Mouse (Mus musculus): ENCODE data around the gene Aox3. TPM values are rescaled to one million over a fixed set of nuclear protein-coding genes. Genes with fewer than 3 reads are reported as not detected.

Aox3 gene
- polyA plus RNA-seq, 1 experiment from 2014 or later = 0.48 TPM

DNA sequence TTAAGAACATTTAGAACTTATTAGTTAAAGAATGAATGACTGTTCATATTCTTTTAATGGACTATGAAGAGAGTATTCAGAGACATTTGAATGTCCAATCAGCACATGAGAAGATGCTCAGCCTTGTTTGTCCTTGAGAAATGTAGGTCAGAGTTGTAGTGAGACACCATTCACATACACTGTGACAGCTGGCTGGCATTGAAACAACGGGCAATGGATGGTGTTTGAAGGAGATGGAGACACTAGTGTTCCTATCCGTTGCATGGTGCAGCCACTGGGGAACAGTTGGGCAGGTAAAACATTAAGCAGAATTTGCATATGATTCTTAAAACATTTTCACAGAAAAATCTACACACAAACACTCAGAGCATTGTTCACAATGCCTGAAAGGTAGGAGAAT lies 5.9 kb upstream of the Aox3 start:
- H3K36me3 ChIP-seq (replicated peaks; ENCODE audit: control insufficient read depth, insufficient read depth, low read depth, low read length) = no peaks in the 10 kb centered on the region
- H3K4me2 ChIP-seq (ENCODE audit: low read depth, low read length) = no peak overlapping the region
- 81% methylated on average over 2 of the region's 2 CpGs for WGBS
- H3K9ac ChIP-seq (replicated peaks; ENCODE audit: low read length) = no peak overlapping the region
- ATAC-seq (replicated peaks; ENCODE audit: insufficient number of reproducible peaks, low FRiP score, low TSS enrichment, low read depth) (no peak), DNase-seq (ENCODE audit: low spot score) (no peak)
- H3K27ac ChIP-seq (replicated peaks; ENCODE audit: low read depth, low read length) = no peak overlapping the region
- no peaks in the 10 kb centered on the region for H3K9me3 ChIP-seq (replicated peaks; ENCODE audit: control insufficient read depth, low read length)
- no peaks in the 10 kb centered on the region for H3K27me3 ChIP-seq (ENCODE audit: control insufficient read depth, insufficient read depth, low read length)
- no peaks in the 10 kb centered on the region for H3K4me1 ChIP-seq (ENCODE audit: control insufficient read depth, insufficient read depth, low read length)
- no peak overlapping the region for H3K4me3 ChIP-seq (ENCODE audit: low read depth, low read length)

- no peaks in the 10 kb centered on the region for H3K36me3 ChIP-seq (replicated peaks; ENCODE audit: control insufficient read depth, insufficient read depth, low read depth, low read length)
- no peak overlapping the region for H3K4me3 ChIP-seq (ENCODE audit: low read depth, low read length)
- DNase-seq (ENCODE audit: low spot score) = no peak
- H3K9me3 ChIP-seq (replicated peaks; ENCODE audit: control insufficient read depth, low read length) = no peaks in the 10 kb centered on the region
- 88% methylated on average over 5 of the region's 5 CpGs for WGBS
- no peak overlapping the region for H3K4me2 ChIP-seq (ENCODE audit: low read depth, low read length)
- no peak overlapping the region for H3K9ac ChIP-seq (replicated peaks; ENCODE audit: low read length)
- no peaks in the 10 kb centered on the region for H3K4me1 ChIP-seq (ENCODE audit: control insufficient read depth, insufficient read depth, low read length)
- H3K27me3 ChIP-seq (ENCODE audit: control insufficient read depth, insufficient read depth, low read length) = no peaks in the 10 kb centered on the region
- no peak overlapping the region for H3K27ac ChIP-seq (replicated peaks; ENCODE audit: low read depth, low read length)
- no peak for ATAC-seq (replicated peaks; ENCODE audit: insufficient number of reproducible peaks, low FRiP score, low TSS enrichment, low read depth)
Observed at GRCm38 (mm10) chr1:58110241-58110640, 2.7 kb upstream of the Aox3 start.

- no peak for DNase-seq (ENCODE audit: low spot score)
- no peaks in the 10 kb centered on the region for H3K36me3 ChIP-seq (replicated peaks; ENCODE audit: control insufficient read depth, insufficient read depth, low read depth, low read length)
- no peak overlapping the region for H3K4me3 ChIP-seq (ENCODE audit: low read depth, low read length)
- H3K27me3 ChIP-seq (ENCODE audit: control insufficient read depth, insufficient read depth, low read length) = no peaks in the 10 kb centered on the region
- no peak for ATAC-seq (replicated peaks; ENCODE audit: insufficient number of reproducible peaks, low FRiP score, low TSS enrichment, low read depth)
- no peak overlapping the region for H3K4me2 ChIP-seq (ENCODE audit: low read depth, low read length)
- H3K27ac ChIP-seq (replicated peaks; ENCODE audit: low read depth, low read length) = no peak overlapping the region
- no peak overlapping the region for H3K9ac ChIP-seq (replicated peaks; ENCODE audit: low read length)
- H3K4me1 ChIP-seq (ENCODE audit: control insufficient read depth, insufficient read depth, low read length) = no peaks in the 10 kb centered on the region
- H3K9me3 ChIP-seq (replicated peaks; ENCODE audit: control insufficient read depth, low read length) = no peaks in the 10 kb centered on the region
- 81% methylated on average over 4 of the region's 4 CpGs for WGBS
Observed at GRCm38 (mm10) chr1:58111315-58111714, 1.6 kb upstream of the Aox3 start.

DNA sequence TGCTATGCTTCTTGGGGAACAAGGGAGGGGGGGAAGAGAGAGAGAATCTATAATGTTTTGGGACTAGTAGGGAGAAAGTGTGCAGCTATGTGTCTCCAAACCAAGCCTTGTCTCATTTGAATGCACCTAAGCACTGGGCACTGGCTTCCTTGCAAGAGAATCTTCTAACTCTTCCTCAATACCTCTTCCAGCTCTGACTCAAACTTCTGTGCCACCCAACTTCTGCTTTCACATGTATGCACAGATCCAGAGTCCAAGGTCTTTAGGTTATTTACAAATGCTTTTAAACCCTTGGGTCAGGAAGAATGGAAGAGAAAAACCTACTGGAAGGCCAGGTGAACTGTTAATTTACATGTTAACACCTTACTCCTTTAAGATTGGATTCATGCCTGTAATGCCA lies 511 bp downstream of the Aox3 start:
- H3K36me3 ChIP-seq (replicated peaks; ENCODE audit: control insufficient read depth, insufficient read depth, low read depth, low read length) = no peaks in the 10 kb centered on the region
- H3K9me3 ChIP-seq (replicated peaks; ENCODE audit: control insufficient read depth, low read length) = no peaks in the 10 kb centered on the region
- no peak overlapping the region for H3K9ac ChIP-seq (replicated peaks; ENCODE audit: low read length)
- no peak for ATAC-seq (replicated peaks; ENCODE audit: insufficient number of reproducible peaks, low FRiP score, low TSS enrichment, low read depth)
- no peak for DNase-seq (ENCODE audit: low spot score)
- H3K27ac ChIP-seq (replicated peaks; ENCODE audit: low read depth, low read length) = no peak overlapping the region
- no peaks in the 10 kb centered on the region for H3K27me3 ChIP-seq (ENCODE audit: control insufficient read depth, insufficient read depth, low read length)
- no peaks in the 10 kb centered on the region for H3K4me1 ChIP-seq (ENCODE audit: control insufficient read depth, insufficient read depth, low read length)
- H3K4me2 ChIP-seq (ENCODE audit: low read depth, low read length) = no peak overlapping the region
- H3K4me3 ChIP-seq (ENCODE audit: low read depth, low read length) = no peak overlapping the region

DNA sequence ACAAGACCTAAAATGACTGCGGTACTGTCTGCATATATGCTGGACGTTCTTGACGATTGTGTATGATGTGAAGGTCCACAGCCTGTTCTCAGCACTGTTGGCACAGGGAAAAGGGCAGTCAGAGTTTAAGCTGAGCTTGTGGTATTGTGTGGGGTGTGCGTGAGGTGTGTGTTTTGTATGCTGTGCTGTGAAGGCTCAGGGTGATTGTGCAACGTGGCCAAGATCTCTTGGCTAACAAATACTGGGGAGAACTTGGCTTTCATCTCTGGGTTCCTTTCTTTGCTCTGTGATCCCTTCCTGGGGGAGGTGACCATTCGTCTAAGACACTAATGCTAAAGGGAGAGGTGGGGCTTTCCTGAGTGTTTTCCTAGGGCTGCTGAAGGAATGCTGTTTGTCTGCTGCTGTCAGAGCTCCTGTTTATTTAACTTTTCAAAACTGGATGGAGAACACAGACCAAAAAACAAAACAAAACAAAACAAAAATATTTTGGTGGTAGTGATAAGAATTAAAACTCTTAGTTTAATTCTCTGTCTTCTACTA lies 1.2 kb downstream of the Aox3 start:
- Histone ChIP-seq H3K4me3 (ENCODE audit: low read depth, low read length) (no peak overlapping the region), H3K9me3 (replicated peaks; ENCODE audit: control insufficient read depth, low read length) (no peaks in the 10 kb centered on the region), H3K27ac (replicated peaks; ENCODE audit: low read depth, low read length) (no peak overlapping the region), H3K9ac (replicated peaks; ENCODE audit: low read length) (no peak overlapping the region), H3K4me1 (ENCODE audit: control insufficient read depth, insufficient read depth, low read length) (no peaks in the 10 kb centered on the region), H3K4me2 (ENCODE audit: low read depth, low read length) (no peak overlapping the region), H3K27me3 (ENCODE audit: control insufficient read depth, insufficient read depth, low read length) (no peaks in the 10 kb centered on the region), H3K36me3 (replicated peaks; ENCODE audit: control insufficient read depth, insufficient read depth, low read depth, low read length) (no peaks in the 10 kb centered on the region)
- WGBS = 72% methylated on average over 6 of the region's 6 CpGs
- ATAC-seq (replicated peaks; ENCODE audit: insufficient number of reproducible peaks, low FRiP score, low TSS enrichment, low read depth) (no peak), DNase-seq (ENCODE audit: low spot score) (no peak)

DNA sequence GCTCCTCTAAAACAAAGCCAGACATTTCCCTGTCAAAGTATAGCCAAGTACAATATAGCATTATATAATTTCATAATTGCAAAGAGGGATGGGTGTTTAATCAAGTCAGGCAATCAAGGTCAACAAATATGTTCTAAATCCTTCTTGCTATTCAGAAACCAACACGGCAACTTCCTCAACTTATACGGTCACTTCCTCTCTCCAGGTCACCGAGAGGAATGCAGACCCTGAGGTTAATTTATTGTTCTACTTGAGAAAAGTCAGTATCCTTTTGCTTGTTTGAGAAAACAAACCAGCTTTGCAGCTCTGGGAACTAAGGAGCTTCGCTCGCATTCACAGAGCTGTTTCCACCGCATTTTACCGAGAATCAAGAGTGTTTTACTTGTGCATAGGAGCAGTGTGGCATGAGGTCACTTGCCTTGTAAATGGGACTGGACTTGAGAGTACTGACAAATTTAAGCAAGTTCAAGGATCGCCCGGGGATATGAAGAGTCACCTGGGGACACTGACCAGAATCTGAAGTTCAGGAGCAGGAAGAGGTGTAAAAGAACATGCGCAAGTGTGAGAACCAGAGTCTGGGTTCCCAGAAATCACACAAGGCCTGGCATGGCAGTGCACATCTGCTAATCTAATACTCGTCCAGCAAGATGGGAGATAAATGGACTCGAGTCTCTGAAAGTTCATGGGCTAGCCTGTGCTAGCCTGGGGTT lies 1.9 kb downstream of the Aox3 start:
- no peaks in the 10 kb centered on the region for H3K36me3 ChIP-seq (replicated peaks; ENCODE audit: control insufficient read depth, insufficient read depth, low read depth, low read length)
- H3K9me3 ChIP-seq (replicated peaks; ENCODE audit: control insufficient read depth, low read length) = no peaks in the 10 kb centered on the region
- H3K27ac ChIP-seq (replicated peaks; ENCODE audit: low read depth, low read length) = no peak overlapping the region
- DNase-seq (ENCODE audit: low spot score) (no peak), ATAC-seq (replicated peaks; ENCODE audit: insufficient number of reproducible peaks, low FRiP score, low TSS enrichment, low read depth) (no peak)
- H3K4me1 ChIP-seq (ENCODE audit: control insufficient read depth, insufficient read depth, low read length) = no peaks in the 10 kb centered on the region
- H3K9ac ChIP-seq (replicated peaks; ENCODE audit: low read length) = no peak overlapping the region
- 72% methylated on average over 12 of the region's 12 CpGs for WGBS
- no peak overlapping the region for H3K4me2 ChIP-seq (ENCODE audit: low read depth, low read length)
- H3K4me3 ChIP-seq (ENCODE audit: low read depth, low read length) = no peak overlapping the region
- no peaks in the 10 kb centered on the region for H3K27me3 ChIP-seq (ENCODE audit: control insufficient read depth, insufficient read depth, low read length)

DNA sequence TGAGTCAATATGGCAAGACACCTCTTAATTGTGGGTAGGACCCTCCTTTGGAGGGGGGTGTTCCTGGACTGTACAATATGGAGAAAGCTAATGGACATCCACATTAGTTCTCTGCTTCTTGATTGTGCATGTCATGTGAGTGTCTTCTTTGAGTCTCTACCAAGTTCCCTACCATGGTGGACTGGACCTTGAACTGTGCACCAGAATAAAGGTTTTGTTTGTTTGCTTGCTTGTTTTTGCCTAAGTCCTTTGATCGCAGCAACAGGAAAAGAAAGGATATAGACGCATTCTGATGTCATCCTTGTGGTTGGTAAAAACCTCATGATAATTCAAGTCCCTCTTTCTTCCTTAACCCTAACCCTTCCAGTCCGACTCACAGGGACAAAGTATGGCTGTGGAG lies 5.3 kb downstream of the Aox3 start:
- Histone ChIP-seq H3K9ac (replicated peaks; ENCODE audit: low read length) (no peak overlapping the region), H3K4me1 (ENCODE audit: control insufficient read depth, insufficient read depth, low read length) (no peaks in the 10 kb centered on the region)

GRCm38 (mm10) chr1:58124901-58125300 lies 12.0 kb downstream of the Aox3 start:
- no peak overlapping the region for H3K9ac ChIP-seq (replicated peaks; ENCODE audit: low read length)
- H3K4me1 ChIP-seq (ENCODE audit: control insufficient read depth, insufficient read depth, low read length) = no peaks in the 10 kb centered on the region
- no peaks in the 10 kb centered on the region for H3K27me3 ChIP-seq (ENCODE audit: control insufficient read depth, insufficient read depth, low read length)
- WGBS = 91% methylated on average over 8 of the region's 8 CpGs
- no peak overlapping the region for H3K4me2 ChIP-seq (ENCODE audit: low read depth, low read length)
- no peak overlapping the region for H3K4me3 ChIP-seq (ENCODE audit: low read depth, low read length)
- H3K36me3 ChIP-seq (replicated peaks; ENCODE audit: control insufficient read depth, insufficient read depth, low read depth, low read length) = no peaks in the 10 kb centered on the region
- no peak for ATAC-seq (replicated peaks; ENCODE audit: insufficient number of reproducible peaks, low FRiP score, low TSS enrichment, low read depth)
- no peak overlapping the region for H3K27ac ChIP-seq (replicated peaks; ENCODE audit: low read depth, low read length)
- DNase-seq (ENCODE audit: low spot score) = no peak
- H3K9me3 ChIP-seq (replicated peaks; ENCODE audit: control insufficient read depth, low read length) = no peaks in the 10 kb centered on the region

More for the DNA sequence above, 5.3 kb downstream of the Aox3 start:
- ATAC-seq (replicated peaks; ENCODE audit: insufficient number of reproducible peaks, low FRiP score, low TSS enrichment, low read depth) (no peak), DNase-seq (ENCODE audit: low spot score) (no peak)
- Histone ChIP-seq H3K27ac (replicated peaks; ENCODE audit: low read depth, low read length) (no peak overlapping the region), H3K4me2 (ENCODE audit: low read depth, low read length) (no peak overlapping the region), H3K36me3 (replicated peaks; ENCODE audit: control insufficient read depth, insufficient read depth, low read depth, low read length) (no peaks in the 10 kb centered on the region), H3K27me3 (ENCODE audit: control insufficient read depth, insufficient read depth, low read length) (no peaks in the 10 kb centered on the region), H3K9me3 (replicated peaks; ENCODE audit: control insufficient read depth, low read length) (no peaks in the 10 kb centered on the region), H3K4me3 (ENCODE audit: low read depth, low read length) (no peak overlapping the region)
- WGBS = 81% methylated on average over 3 of the region's 3 CpGs

Measured in embryonic facial prominence, embryonic 11.5 days (tissue).